Mouse (Mus musculus) intestine, embryonic 15.5 days (tissue): ENCODE measurements around the gene Wfdc17. TPM values are rescaled to one million over a fixed set of nuclear protein-coding genes. Genes with fewer than 3 reads are reported as not detected.

ENCODE experiments used
- ATAC-seq: fragments of 200-750 bp; cut with Nextera tagmentation; 2 replicates; pipeline ENCODE4 v1.8.0; 2017; ENCODE audit warnings: moderate TSS enrichment, moderate library complexity
- H3K27ac ChIP-seq: fragments of 300-500 bp; sonication (generic); 2 replicates; pipeline ENCODE4 v1.5.1; 2015; ENCODE audit warnings: mild to moderate bottlenecking, inconsistent platforms
- H3K27me3 ChIP-seq: fragments of 300-500 bp; sonication (generic); replicated peaks from 2 replicates; pipeline ENCODE4 v1.6.1; 2015; ENCODE audit warnings: inconsistent platforms
- H3K36me3 ChIP-seq: fragments of 300-500 bp; sonication (generic); 2 replicates; pipeline ENCODE4 v1.6.1; 2015; ENCODE audit warnings: inconsistent platforms
- H3K4me1 ChIP-seq: fragments of 300-500 bp; sonication (generic); replicated peaks from 2 replicates; pipeline ENCODE4 v1.6.1; 2015; ENCODE audit warnings: inconsistent platforms
- H3K4me2 ChIP-seq: fragments of 300-500 bp; sonication (generic); replicated peaks from 2 replicates; pipeline ENCODE4 v1.6.1; 2015; ENCODE audit warnings: mild to moderate bottlenecking, inconsistent platforms
- H3K4me3 ChIP-seq: fragments of 300-500 bp; sonication (generic); replicated peaks from 2 replicates; pipeline ENCODE4 v1.5.1; 2015; ENCODE audit warnings: inconsistent platforms
- H3K9ac ChIP-seq: fragments of 300-500 bp; sonication (generic); 2 replicates; pipeline ENCODE4 v1.6.1; 2015; ENCODE audit warnings: inconsistent platforms
- H3K9me3 ChIP-seq: fragments of 300-500 bp; sonication (generic); 2 replicates; pipeline ENCODE4 v1.6.1; 2016; ENCODE audit warnings: inconsistent platforms
- WGBS: fragments of 180-500 bp; shearing (Covaris S2); methylation state at CpG from one replicate; pipeline ENCODE4 v1.1.7; 2015; 5-methylcytosine and 5-hydroxymethylcytosine counted together
- polyA plus RNA-seq: library from polyadenylated mRNA; unstranded; fragments of >200 nt; fragmentation: Nextera tagmentation; extraction: Ambion mirVana; gene quantifications from 2 replicates; pipeline ENCODE4 v1.2.1, GENCODE M21; 2015

Wfdc17 gene
- 1.9 and 2.2 TPM in 2 replicates for polyA plus RNA-seq

DNA sequence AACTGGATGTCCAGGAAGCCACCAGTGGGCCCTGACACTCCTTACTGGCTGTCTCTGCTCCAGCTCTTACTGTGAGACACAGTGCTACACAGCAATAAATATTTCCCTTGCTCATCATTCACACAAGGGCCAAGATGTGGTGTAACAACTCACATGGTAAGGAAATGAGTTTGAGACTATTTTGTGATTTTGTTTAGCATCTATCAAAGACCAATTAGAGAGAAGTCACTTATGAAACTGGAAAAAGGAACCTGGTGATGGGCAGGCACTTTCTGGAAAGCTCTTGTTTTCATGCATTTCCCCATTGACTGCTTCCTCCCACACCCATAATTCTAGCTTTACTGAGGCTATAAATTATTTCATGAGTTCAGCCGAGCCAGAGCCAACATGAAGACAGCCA, at the start of gene Wfdc17:
Gene Wfdc17, plus strand, starts transcription at position 287 of the 400 bp plus-strand sequence.
- no peaks in the 10 kb centered on the region for H3K9me3 ChIP-seq
- 24% methylated on average over 1 of the region's 1 CpGs for WGBS
- H3K27ac ChIP-seq: no peak within 1 kb of the TSS
- H3K27me3 ChIP-seq: no peaks in the 10 kb centered on the region
- H3K36me3 ChIP-seq: no peaks in the 10 kb centered on the region
- H3K9ac ChIP-seq: no peak within 1 kb of the TSS
- no peak within 1 kb of the TSS for H3K4me3 ChIP-seq
- H3K4me1 ChIP-seq: no peaks in the 10 kb centered on the region
- no peak within 1 kb of the TSS for H3K4me2 ChIP-seq
- no peak for ATAC-seq

DNA sequence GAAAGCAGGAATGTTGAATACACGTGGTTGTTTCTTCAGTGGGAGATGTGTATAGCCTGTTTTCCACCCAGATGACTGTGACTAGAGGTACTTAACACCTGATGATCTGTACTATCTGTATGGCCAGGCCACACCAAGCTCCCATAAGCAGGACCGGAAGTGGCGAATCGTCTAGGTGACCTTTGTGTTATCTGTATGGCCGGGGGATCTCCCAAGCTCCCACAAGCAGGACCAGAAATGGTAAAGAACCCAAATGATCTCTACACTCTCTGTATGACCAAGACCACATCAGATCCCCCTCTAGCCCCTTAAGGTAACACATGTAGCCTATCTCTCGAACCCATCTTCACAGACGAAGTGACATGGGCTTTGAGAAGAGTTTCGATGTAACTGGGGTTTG, 49.2 kb upstream of the Wfdc17 start:
- Histone ChIP-seq H3K27me3 (no peaks in the 10 kb centered on the region), H3K9me3 (no peaks in the 10 kb centered on the region), H3K4me3 (no peak overlapping the region), H3K4me2 (no peak overlapping the region), H3K36me3 (no peaks in the 10 kb centered on the region), H3K27ac (no peak overlapping the region), H3K9ac (no peak overlapping the region), H3K4me1 (no peaks in the 10 kb centered on the region)
- ATAC-seq: no peak
- 92% methylated on average over 8 of the region's 8 CpGs for WGBS

DNA sequence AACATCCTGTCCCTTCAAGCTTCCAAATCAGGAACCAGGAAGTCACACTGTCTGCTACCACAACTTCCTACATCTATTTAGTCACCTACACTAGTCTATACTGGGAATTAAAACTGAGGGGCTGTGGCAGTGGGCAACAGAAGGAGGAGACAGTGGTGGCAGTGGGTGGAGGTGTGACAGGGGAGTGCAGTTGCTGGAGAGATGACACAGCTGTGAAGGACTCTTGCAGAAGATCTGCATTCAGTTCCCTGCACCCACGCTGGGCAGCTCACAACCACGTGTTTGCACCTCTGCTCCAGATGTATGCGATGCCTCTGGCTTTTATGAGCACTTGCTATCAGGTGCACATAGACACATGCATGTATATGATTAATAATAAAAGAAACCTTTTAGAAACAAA, 46.3 kb upstream of the Wfdc17 start:
- no peak overlapping the region for H3K4me2 ChIP-seq
- H3K27ac ChIP-seq: no peak overlapping the region
- no peak for ATAC-seq
- no peaks in the 10 kb centered on the region for H3K36me3 ChIP-seq
- H3K9me3 ChIP-seq: no peaks in the 10 kb centered on the region
- H3K4me1 ChIP-seq: no peaks in the 10 kb centered on the region
- H3K27me3 ChIP-seq: no peaks in the 10 kb centered on the region
- H3K4me3 ChIP-seq: no peak overlapping the region
- no peak overlapping the region for H3K9ac ChIP-seq
- WGBS: 75% methylated on average over 3 of the region's 3 CpGs

DNA sequence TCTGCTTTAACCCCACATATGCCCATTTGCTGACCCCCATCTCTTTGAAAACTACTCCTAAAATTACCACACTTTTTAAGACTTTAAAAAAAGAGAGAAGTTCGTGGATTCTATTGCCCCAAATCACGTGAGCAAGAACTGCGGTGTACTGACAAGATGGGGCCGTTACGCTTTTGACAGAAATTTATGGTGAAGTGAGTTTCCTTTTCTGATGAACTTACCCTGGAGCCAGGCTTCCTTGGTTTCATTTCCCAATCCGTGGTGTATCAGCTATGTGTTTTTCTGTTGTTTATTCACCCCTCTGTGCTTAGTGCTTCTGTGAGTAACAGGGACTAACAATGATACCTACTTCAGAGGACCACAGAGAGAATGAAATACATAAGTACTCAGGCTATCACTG, 45.0 kb upstream of the Wfdc17 start:
- Histone ChIP-seq H3K9ac (no peak overlapping the region), H3K4me3 (no peak overlapping the region), H3K4me2 (no peak overlapping the region), H3K27me3 (no peaks in the 10 kb centered on the region), H3K36me3 (no peaks in the 10 kb centered on the region), H3K9me3 (no peaks in the 10 kb centered on the region), H3K27ac (no peak overlapping the region), H3K4me1 (no peaks in the 10 kb centered on the region)
- no peak for ATAC-seq
- 68% methylated on average over 6 of the region's 6 CpGs for WGBS

DNA sequence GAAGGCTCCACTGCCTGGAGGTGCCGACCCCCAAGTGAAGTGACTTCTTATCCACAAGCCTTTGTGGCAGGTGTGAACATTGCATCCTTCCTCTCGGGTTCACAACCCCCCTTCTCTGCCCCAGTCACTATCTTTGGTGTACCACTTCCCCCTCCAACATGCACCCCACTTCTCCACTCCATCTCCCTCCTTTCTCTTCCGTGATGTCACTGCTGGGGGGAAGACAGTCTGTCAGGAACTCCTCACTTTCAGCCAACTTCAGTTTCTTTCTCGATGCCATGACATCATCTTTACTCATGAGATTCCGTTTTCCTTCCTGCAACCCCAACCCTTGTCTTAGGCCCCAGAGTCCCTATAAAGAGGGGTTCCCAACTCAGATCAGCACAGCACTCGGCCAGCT, 41.6 kb upstream of the Wfdc17 start, which contains the start of gene Ccl4:
Gene Ccl4, plus strand, starts transcription at position 381 of the 400 bp plus-strand sequence.
- Histone ChIP-seq H3K9ac (no peak within 1 kb of the TSS), H3K9me3 (no peaks in the 10 kb centered on the region), H3K4me1 (no peaks in the 10 kb centered on the region), H3K4me3 (no peak within 1 kb of the TSS), H3K36me3 (no peaks in the 10 kb centered on the region), H3K27me3 (no peaks in the 10 kb centered on the region), H3K4me2 (no peak within 1 kb of the TSS), H3K27ac (no peak within 1 kb of the TSS)
- 75% methylated on average over 6 of the region's 6 CpGs for WGBS
- ATAC-seq: no peak

DNA sequence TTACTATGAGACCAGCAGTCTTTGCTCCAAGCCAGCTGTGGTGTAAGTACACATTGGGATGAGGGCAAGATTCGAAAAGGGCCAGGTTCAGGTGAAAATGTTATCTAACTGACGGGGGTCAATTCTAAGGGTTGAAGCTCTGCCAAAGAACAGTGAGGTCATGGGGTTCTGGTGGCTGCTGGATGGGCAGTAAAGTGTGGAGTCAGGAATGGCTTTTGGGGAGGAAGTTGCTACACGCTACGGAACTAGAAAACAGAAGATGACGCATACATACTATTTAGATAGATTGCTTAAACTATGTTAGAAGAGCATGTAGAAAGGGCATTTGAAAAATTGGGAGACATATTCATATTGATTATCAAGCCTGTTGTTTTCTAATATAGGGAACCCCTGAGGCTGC, 40.3 kb upstream of the Wfdc17 start:
- H3K4me2 ChIP-seq: no peak overlapping the region
- H3K9ac ChIP-seq: no peak overlapping the region
- no peak for ATAC-seq
- H3K36me3 ChIP-seq: no peaks in the 10 kb centered on the region
- no peaks in the 10 kb centered on the region for H3K9me3 ChIP-seq
- 62% methylated on average over 5 of the region's 5 CpGs for WGBS
- H3K4me3 ChIP-seq: no peak overlapping the region
- no peak overlapping the region for H3K27ac ChIP-seq
- H3K27me3 ChIP-seq: no peaks in the 10 kb centered on the region
- H3K4me1 ChIP-seq: no peaks in the 10 kb centered on the region

DNA sequence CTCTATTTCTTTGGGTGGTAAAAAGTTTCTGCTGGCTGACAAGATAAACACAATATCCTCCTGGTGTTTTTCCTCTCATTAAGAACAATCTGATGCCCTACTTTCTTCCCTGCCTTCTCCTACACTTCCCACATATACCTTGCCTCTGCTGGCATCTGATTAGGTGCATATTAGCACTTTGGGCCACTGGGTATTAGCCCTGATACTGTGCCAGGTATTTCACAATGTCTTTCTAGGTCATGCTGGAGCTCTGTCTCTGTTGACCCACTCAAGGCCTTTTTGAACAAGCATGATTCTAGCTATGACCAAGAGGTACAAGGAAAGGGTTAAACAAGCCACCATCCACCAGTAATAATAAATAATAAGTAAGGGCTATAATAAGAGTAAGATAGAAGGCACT, 32.0 kb upstream of the Wfdc17 start:
- H3K36me3 ChIP-seq: no peaks in the 10 kb centered on the region
- H3K4me3 ChIP-seq: no peak overlapping the region
- no peak overlapping the region for H3K27ac ChIP-seq
- H3K4me2 ChIP-seq: no peak overlapping the region
- no peaks in the 10 kb centered on the region for H3K9me3 ChIP-seq
- H3K9ac ChIP-seq: no peak overlapping the region
- H3K4me1 ChIP-seq: no peaks in the 10 kb centered on the region
- H3K27me3 ChIP-seq: no peaks in the 10 kb centered on the region
- ATAC-seq: no peak

DNA sequence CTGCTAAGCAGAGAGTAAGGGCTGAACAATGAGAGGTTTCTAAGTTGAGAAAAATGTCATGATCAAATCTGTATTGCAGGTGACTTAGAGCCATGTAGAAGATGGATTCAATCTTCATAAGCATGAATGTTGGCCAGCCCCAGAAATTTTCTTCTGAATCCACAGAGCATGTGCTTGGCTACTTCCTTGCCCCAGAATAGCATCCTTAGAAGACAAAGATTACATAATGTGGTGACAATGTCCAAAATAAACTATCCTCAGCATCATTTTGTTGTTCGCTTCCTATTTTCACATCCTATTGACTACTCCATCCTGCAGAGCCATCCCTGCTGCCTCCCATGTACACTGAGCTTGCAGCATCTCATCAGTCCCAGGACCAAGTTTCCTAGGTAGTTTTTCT, 28.1 kb upstream of the Wfdc17 start:
- no peaks in the 10 kb centered on the region for H3K36me3 ChIP-seq
- no peaks in the 10 kb centered on the region for H3K9me3 ChIP-seq
- H3K4me3 ChIP-seq: no peak overlapping the region
- 95% methylated on average over 1 of the region's 1 CpGs for WGBS
- H3K4me2 ChIP-seq: no peak overlapping the region
- ATAC-seq: no peak
- H3K4me1 ChIP-seq: no peaks in the 10 kb centered on the region
- H3K27me3 ChIP-seq: no peaks in the 10 kb centered on the region
- no peak overlapping the region for H3K9ac ChIP-seq
- H3K27ac ChIP-seq: no peak overlapping the region

DNA sequence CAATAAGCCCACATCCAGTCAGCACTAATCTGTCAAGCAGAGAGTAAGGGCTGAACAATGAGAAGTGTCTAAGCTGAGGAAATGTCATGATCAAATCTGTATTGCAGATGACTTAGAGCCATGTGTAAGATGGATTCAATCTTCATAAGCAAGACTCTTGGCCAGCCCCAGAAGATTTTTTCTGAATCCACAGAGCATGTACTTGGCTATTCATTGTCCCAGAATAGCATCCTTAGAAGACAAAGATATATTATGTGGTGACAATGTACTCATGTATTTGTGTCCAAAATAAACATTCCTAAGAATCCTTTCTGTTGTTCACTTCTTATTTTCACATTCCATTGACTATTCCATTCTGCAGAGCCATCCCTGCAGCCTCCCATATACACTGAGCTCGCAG, 13.9 kb upstream of the Wfdc17 start:
- Histone ChIP-seq H3K4me1 (no peaks in the 10 kb centered on the region), H3K9ac (no peak overlapping the region), H3K9me3 (no peaks in the 10 kb centered on the region), H3K36me3 (no peaks in the 10 kb centered on the region), H3K4me3 (no peak overlapping the region), H3K27me3 (no peaks in the 10 kb centered on the region), H3K4me2 (no peak overlapping the region), H3K27ac (no peak overlapping the region)
- 85% methylated on average over 1 of the region's 1 CpGs for WGBS
- no peak for ATAC-seq

DNA sequence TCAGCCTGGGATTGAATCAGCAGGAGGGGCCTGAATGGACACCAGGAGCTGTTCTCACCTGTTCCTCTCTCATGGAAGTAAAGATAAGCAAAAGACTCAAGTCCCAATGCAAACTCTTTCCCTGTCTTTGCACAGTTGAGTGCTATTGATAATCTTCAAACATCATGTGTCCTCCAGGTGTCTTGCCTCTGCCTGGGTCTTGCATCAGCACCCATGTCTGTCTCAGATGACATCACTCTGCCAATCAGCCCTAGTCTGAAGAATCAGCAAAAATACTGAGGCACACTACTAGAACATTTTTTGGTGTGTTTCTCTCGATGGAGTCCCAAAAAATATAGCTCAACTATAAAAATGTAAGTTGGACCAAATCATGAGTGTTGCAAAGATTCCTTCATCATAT, 11.8 kb upstream of the Wfdc17 start:
- Histone ChIP-seq H3K4me3 (no peak overlapping the region), H3K4me2 (no peak overlapping the region), H3K27me3 (no peaks in the 10 kb centered on the region), H3K9me3 (no peaks in the 10 kb centered on the region), H3K36me3 (no peaks in the 10 kb centered on the region), H3K4me1 (no peaks in the 10 kb centered on the region), H3K27ac (no peak overlapping the region), H3K9ac (no peak overlapping the region)
- 68% methylated on average over 1 of the region's 1 CpGs for WGBS
- no peak for ATAC-seq

DNA sequence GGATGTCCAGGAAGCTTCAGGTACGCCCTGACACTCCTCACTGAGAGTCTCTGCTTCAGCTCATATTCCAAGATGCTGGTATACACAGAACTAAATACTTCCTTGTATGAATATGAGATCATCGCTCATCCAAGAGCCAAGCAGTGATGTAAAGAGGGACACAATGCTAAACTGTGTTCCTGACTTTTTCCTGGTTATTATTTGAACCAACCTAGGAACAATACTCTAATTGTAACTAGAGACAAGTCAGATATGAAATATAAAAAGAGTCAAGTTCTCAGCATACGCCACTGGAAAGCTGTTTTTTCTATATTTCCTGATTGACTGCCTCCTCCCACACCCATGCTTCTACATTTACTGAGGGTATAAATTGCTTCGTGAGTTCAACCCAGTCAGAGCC, 4.9 kb downstream of the Wfdc17 start, which contains the start of gene Wfdc18:
Gene Wfdc18, plus strand, starts transcription at position 301 of the 400 bp plus-strand sequence.
- WGBS: 71% methylated on average over 4 of the region's 4 CpGs
- no peaks in the 10 kb centered on the region for H3K4me1 ChIP-seq
- ATAC-seq: no peak
- no peak within 1 kb of the TSS for H3K4me3 ChIP-seq
- no peak within 1 kb of the TSS for H3K27ac ChIP-seq
- no peak within 1 kb of the TSS for H3K9ac ChIP-seq
- no peaks in the 10 kb centered on the region for H3K27me3 ChIP-seq
- H3K4me2 ChIP-seq: no peak within 1 kb of the TSS
- no peaks in the 10 kb centered on the region for H3K36me3 ChIP-seq
- H3K9me3 ChIP-seq: no peaks in the 10 kb centered on the region

DNA sequence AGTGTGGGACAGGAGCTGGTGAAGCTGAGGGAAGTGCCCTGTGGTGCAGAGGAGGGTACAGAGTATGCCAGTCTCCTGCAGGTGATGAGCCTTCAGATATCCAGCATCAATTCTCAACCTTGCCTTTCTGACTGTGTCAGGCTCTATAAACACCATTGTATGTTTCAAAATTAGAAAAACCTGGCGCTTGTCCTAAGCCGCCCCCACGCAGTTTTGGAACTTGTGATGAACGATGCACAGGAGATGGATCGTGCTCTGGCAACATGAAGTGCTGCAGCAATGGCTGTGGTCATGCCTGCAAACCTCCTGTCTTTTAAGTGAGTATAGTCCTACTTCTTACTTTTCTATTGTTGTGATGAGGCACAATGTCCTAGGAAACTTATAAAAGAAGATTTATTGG, 5.9 kb downstream of the Wfdc17 start:
- Histone ChIP-seq H3K4me3 (no peak overlapping the region), H3K9me3 (no peaks in the 10 kb centered on the region), H3K4me1 (no peaks in the 10 kb centered on the region), H3K27me3 (no peaks in the 10 kb centered on the region), H3K4me2 (no peak overlapping the region), H3K27ac (no peak overlapping the region), H3K36me3 (no peaks in the 10 kb centered on the region), H3K9ac (no peak overlapping the region)
- ATAC-seq: no peak
- WGBS: 93% methylated on average over 5 of the region's 5 CpGs

DNA sequence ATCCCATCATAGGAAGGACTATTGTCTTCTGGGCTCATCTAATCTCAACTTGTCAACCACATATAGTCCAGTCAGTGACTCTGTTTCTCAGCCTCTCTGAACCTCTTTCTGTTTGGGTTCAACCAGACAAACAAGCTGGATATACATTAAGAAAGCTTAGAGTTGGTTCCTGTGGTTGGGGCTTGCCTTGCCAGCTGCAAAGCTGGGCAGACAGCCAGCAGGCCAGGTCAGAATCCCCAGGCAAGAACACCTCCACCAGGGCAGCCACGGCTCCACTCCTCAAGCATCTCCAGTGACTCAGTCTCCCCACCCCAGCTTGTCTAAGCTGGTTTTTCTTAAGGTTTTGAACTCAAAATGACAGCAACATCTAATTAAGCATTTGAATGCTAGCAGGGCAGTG, 8.9 kb downstream of the Wfdc17 start:
- Histone ChIP-seq H3K36me3 (no peaks in the 10 kb centered on the region), H3K27me3 (no peaks in the 10 kb centered on the region), H3K4me3 (no peak overlapping the region), H3K9me3 (no peaks in the 10 kb centered on the region), H3K9ac (no peak overlapping the region), H3K4me1 (no peaks in the 10 kb centered on the region), H3K27ac (no peak overlapping the region), H3K4me2 (no peak overlapping the region)
- no peak for ATAC-seq
- 79% methylated on average over 1 of the region's 1 CpGs for WGBS

DNA sequence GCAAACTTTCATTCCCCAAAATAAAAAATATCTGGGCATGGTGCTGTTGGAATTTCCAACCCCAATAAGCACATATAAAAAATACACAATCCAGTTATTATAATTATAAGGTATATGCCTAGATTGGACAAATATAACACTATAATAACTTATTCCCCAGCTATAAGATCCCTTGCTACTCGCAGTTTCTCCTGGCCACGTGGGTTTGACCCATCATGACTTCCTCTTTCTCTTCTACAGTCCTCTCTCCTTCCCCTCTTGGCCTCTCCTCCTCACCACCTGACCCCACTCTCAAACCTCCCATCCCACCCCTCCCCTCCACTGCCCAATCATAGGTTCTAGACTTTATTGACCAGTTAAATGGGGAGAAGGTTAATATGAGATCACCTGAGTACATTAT, 10.1 kb downstream of the Wfdc17 start:
- H3K9me3 ChIP-seq: no peaks in the 10 kb centered on the region

More for the DNA sequence above, 10.1 kb downstream of the Wfdc17 start:
- Histone ChIP-seq H3K9ac (no peak overlapping the region), H3K27me3 (no peaks in the 10 kb centered on the region), H3K36me3 (no peaks in the 10 kb centered on the region), H3K27ac (no peak overlapping the region), H3K4me2 (no peak overlapping the region), H3K4me1 (no peaks in the 10 kb centered on the region), H3K4me3 (no peak overlapping the region)
- no peak for ATAC-seq
- WGBS: 78% methylated on average over 2 of the region's 2 CpGs
